Mouse (Mus musculus) gonadal fat pad, adult 2 months (tissue): ENCODE measurements around the gene Tanc1. TPM values are rescaled to one million over a fixed set of nuclear protein-coding genes. Genes with fewer than 3 reads are reported as not detected.

ENCODE experiments used
- DNase-seq: peaks from one replicate; pipeline ENCODE4 v3.0.0-alpha.2; 2012; ENCODE audit warnings: low read depth
- polyA plus RNA-seq: library from polyadenylated mRNA; depleted of rRNA; stranded (reverse); fragments of >200 nt; gene quantifications from 2 replicates; pipeline ENCODE4 v1.2.3, GENCODE M21; 2012; rRNA removed

Tanc1 gene
- polyA plus RNA-seq, 1 experiment: 21.7 TPM

- DNase-seq: no peak
Measured at GRCm38 (mm10) chr2:59882742-59883281, 271.0 kb downstream of the Tanc1 start.

DNA sequence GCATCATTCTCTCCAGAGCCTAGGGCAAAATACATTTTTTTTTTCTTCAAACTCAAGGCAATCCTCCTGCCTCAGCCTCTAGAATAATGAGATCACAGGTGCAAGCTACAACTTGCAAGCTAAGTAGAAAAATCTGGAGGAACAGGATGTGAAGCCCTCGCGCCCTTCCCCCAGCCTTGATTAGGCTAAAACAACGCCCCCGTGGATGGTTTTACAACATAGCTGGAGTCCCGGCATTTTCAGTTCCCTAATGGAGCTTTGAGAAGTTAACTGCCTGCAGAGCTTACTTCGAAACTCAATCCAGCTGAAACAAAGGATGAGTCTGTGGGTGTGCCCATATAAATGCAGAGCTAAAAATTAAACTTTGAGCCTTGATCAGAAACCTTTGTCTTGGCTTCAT, 277.9 kb downstream of the Tanc1 start:
- DNase-seq: no peak

Other genes with a start within 250 kb of the Tanc1 start
- gene Dapl1, start 127.4 kb upstream of the Tanc1 start, polyA plus RNA-seq: 22.8 and 24.8 TPM in 2 replicates